Mouse (Mus musculus) stomach, embryonic 16.5 days (tissue): ENCODE results near the gene Mgat4b. TPM values are rescaled to one million over a fixed set of nuclear protein-coding genes. Genes with fewer than 3 reads are reported as not detected.

Experiments used
- ATAC-seq: fragments of 200-750 bp; cut with Nextera tagmentation; 2 replicates; pipeline ENCODE4 v1.8.0; 2017; ENCODE audit warnings: moderate number of reproducible peaks, moderate TSS enrichment; ENCODE audit not compliant: insufficient read depth, low FRiP score
- H3K27ac ChIP-seq: fragments of 300-500 bp; sonication (generic); 2 replicates; pipeline ENCODE4 v1.5.1; 2014; ENCODE audit warnings: low read length
- H3K27me3 ChIP-seq: fragments of 300-500 bp; sonication (generic); 2 replicates; pipeline ENCODE4 v1.6.1; 2014; ENCODE audit warnings: low read length, control low read depth, mixed read lengths; ENCODE audit not compliant: control insufficient read depth, insufficient read depth
- H3K36me3 ChIP-seq: fragments of 300-500 bp; sonication (generic); 2 replicates; pipeline ENCODE4 v1.6.1; 2014; ENCODE audit warnings: low read length; ENCODE audit not compliant: control insufficient read depth, insufficient read depth
- H3K4me1 ChIP-seq: fragments of 300-500 bp; sonication (generic); 2 replicates; pipeline ENCODE4 v1.6.1; 2014; ENCODE audit warnings: low read length, control low read depth, mixed read lengths; ENCODE audit not compliant: control insufficient read depth, insufficient read depth
- H3K4me2 ChIP-seq: fragments of 300-500 bp; sonication (generic); 2 replicates; pipeline ENCODE4 v1.6.1; 2014; ENCODE audit warnings: low read depth, low read length, mixed read lengths
- H3K4me3 ChIP-seq: fragments of 300-500 bp; sonication (generic); replicated peaks from 2 replicates; pipeline ENCODE4 v1.5.1; 2014; ENCODE audit warnings: mild to moderate bottlenecking, low read length
- H3K9ac ChIP-seq: fragments of 300-500 bp; sonication (generic); 2 replicates; pipeline ENCODE4 v1.6.1; 2014; ENCODE audit warnings: low read length
- H3K9me3 ChIP-seq: fragments of 300-500 bp; sonication (generic); replicated peaks from 2 replicates; pipeline ENCODE4 v1.6.1; 2016; ENCODE audit warnings: low read length, control low read depth; ENCODE audit not compliant: control insufficient read depth
- WGBS: fragments of 180-500 bp; shearing (Covaris S2); extraction: QIAGEN DNeasy Blood & Tissue Kit; methylation state at CpG from one replicate; pipeline ENCODE4 v1.1.7; 2014; 5-methylcytosine and 5-hydroxymethylcytosine counted together
- polyA plus RNA-seq: library from polyadenylated mRNA; unstranded; fragments of >200 nt; fragmentation: Nextera tagmentation; extraction: Ambion mirVana; gene quantifications from 2 replicates; pipeline ENCODE4 v1.2.1, GENCODE M21; 2015

The Mgat4b gene
- polyA plus RNA-seq, 1 experiment from 2014 or later, result 5.9 TPM

- Histone ChIP-seq H3K4me3 (no peak overlapping the region), H3K27ac (no peak overlapping the region), H3K4me1 (no peaks in the 10 kb centered on the region), H3K27me3 (no peaks in the 10 kb centered on the region), H3K4me2 (no peak overlapping the region), H3K36me3 (peaks cover 18% of the 10 kb centered on the region; the same call in 1 of the 2 replicates), H3K9me3 (no peaks in the 10 kb centered on the region), H3K9ac (no peak overlapping the region)
- 75% methylated on average over 2 of the region's 2 CpGs for WGBS
- no peak for ATAC-seq
Measured at GRCm38 (mm10) chr11:50269163-50269562, 58.5 kb downstream of the Mgat4b start.

GRCm38 (mm10) chr11:50269885-50270284 is 59.2 kb downstream of the Mgat4b start:
- Histone ChIP-seq H3K4me2 (no peak overlapping the region), H3K27me3 (no peaks in the 10 kb centered on the region), H3K4me3 (no peak overlapping the region), H3K36me3 (0 out of 2 replicates have a peak, but pooled peaks cover 12% of the 10 kb centered on the region), H3K9me3 (no peaks in the 10 kb centered on the region), H3K9ac (no peak overlapping the region), H3K27ac (no peak overlapping the region), H3K4me1 (no peaks in the 10 kb centered on the region)
- ATAC-seq, result no peak
- 93% methylated on average over 1 of the region's 1 CpGs for WGBS

GRCm38 (mm10) chr11:50272819-50273218 is 62.1 kb downstream of the Mgat4b start:
- no peaks in the 10 kb centered on the region for H3K36me3 ChIP-seq
- H3K27ac ChIP-seq, result no peak overlapping the region
- no peak overlapping the region for H3K9ac ChIP-seq
- no peak for ATAC-seq
- peaks cover 12% of the 10 kb centered on the region for H3K4me1 ChIP-seq
- H3K27me3 ChIP-seq, result no peaks in the 10 kb centered on the region
- WGBS, result 89% methylated on average over 2 of the region's 2 CpGs
- no peak overlapping the region for H3K4me3 ChIP-seq
- no peak overlapping the region for H3K4me2 ChIP-seq
- no peaks in the 10 kb centered on the region for H3K9me3 ChIP-seq

- Histone ChIP-seq H3K36me3 (no peaks in the 10 kb centered on the region), H3K9me3 (no peaks in the 10 kb centered on the region), H3K27me3 (no peaks in the 10 kb centered on the region), H3K27ac (peak overlapping the region; percentile 75), H3K4me3 (no peak overlapping the region), H3K4me1 (peaks cover 14% of the 10 kb centered on the region), H3K4me2 (no peak overlapping the region), H3K9ac (no peak overlapping the region)
- WGBS, result 83% methylated on average over 2 of the region's 2 CpGs
- no peak for ATAC-seq
Measured at GRCm38 (mm10) chr11:50275077-50275476, 64.4 kb downstream of the Mgat4b start.

- Histone ChIP-seq H3K4me1 (peaks cover 14% of the 10 kb centered on the region), H3K4me3 (no peak overlapping the region), H3K4me2 (0 out of 2 replicates have a peak overlapping the region, but pooled peaks have one; percentile 8), H3K9ac (no peak overlapping the region), H3K36me3 (0 out of 2 replicates have a peak, but pooled peaks cover under 1% of the 10 kb centered on the region), H3K27me3 (no peaks in the 10 kb centered on the region), H3K27ac (peak overlapping the region; percentile 75), H3K9me3 (no peaks in the 10 kb centered on the region)
- 63% methylated on average over 5 of the region's 5 CpGs for WGBS
- ATAC-seq, result peak; percentile 77
Measured at GRCm38 (mm10) chr11:50275568-50276151, 65.0 kb downstream of the Mgat4b start.

- no peak overlapping the region for H3K4me3 ChIP-seq
- no peak overlapping the region for H3K27ac ChIP-seq
- H3K9me3 ChIP-seq, result no peaks in the 10 kb centered on the region
- ATAC-seq, result no peak
- H3K4me2 ChIP-seq, result no peak overlapping the region
- H3K36me3 ChIP-seq, result peaks cover 7% of the 10 kb centered on the region; the same call in 1 of the 2 replicates
- no peaks in the 10 kb centered on the region for H3K27me3 ChIP-seq
- no peak overlapping the region for H3K9ac ChIP-seq
- peaks cover 14% of the 10 kb centered on the region for H3K4me1 ChIP-seq
Measured at GRCm38 (mm10) chr11:50277025-50277424, 66.3 kb downstream of the Mgat4b start.

GRCm38 (mm10) chr11:50277706-50278105 is 67.0 kb downstream of the Mgat4b start:
- Histone ChIP-seq H3K9ac (no peak overlapping the region), H3K4me3 (no peak overlapping the region), H3K4me2 (no peak overlapping the region), H3K9me3 (no peaks in the 10 kb centered on the region), H3K4me1 (peaks cover 14% of the 10 kb centered on the region), H3K27me3 (no peaks in the 10 kb centered on the region), H3K36me3 (peaks cover 7% of the 10 kb centered on the region; the same call in 1 of the 2 replicates), H3K27ac (no peak overlapping the region)
- WGBS, result 86% methylated on average over 6 of the region's 6 CpGs
- no peak for ATAC-seq

- H3K4me1 ChIP-seq, result peaks cover 14% of the 10 kb centered on the region
- no peak for ATAC-seq
Measured at GRCm38 (mm10) chr11:50279005-50279404, 68.3 kb downstream of the Mgat4b start.

GRCm38 (mm10) chr11:50280053-50280452 is 69.4 kb downstream of the Mgat4b start:
- ATAC-seq, result no peak
- H3K4me1 ChIP-seq, result peaks cover 14% of the 10 kb centered on the region
- no peaks in the 10 kb centered on the region for H3K27me3 ChIP-seq
- WGBS, result 71% methylated on average over 1 of the region's 1 CpGs
- no peaks in the 10 kb centered on the region for H3K9me3 ChIP-seq
- no peak overlapping the region for H3K4me2 ChIP-seq
- H3K36me3 ChIP-seq, result peaks cover 7% of the 10 kb centered on the region; the same call in 1 of the 2 replicates
- no peak overlapping the region for H3K9ac ChIP-seq
- H3K27ac ChIP-seq, result no peak overlapping the region
- H3K4me3 ChIP-seq, result no peak overlapping the region

More at GRCm38 (mm10) chr11:50279005-50279404, 68.3 kb downstream of the Mgat4b start:
- peaks cover 7% of the 10 kb centered on the region; the same call in 1 of the 2 replicates for H3K36me3 ChIP-seq
- H3K4me2 ChIP-seq, result no peak overlapping the region
- WGBS, result 67% methylated on average over 4 of the region's 4 CpGs
- H3K27ac ChIP-seq, result peak overlapping the region; percentile 81
- no peaks in the 10 kb centered on the region for H3K27me3 ChIP-seq
- no peak overlapping the region for H3K9ac ChIP-seq
- H3K9me3 ChIP-seq, result no peaks in the 10 kb centered on the region
- no peak overlapping the region for H3K4me3 ChIP-seq
